Mouse (Mus musculus) Patski (cell line): ENCODE results near the gene Ppargc1a. TPM values are rescaled to one million over a fixed set of nuclear protein-coding genes. Genes with fewer than 3 reads are reported as not detected.
A peak's percentile ranks its signal among the peaks of the same experiment; 100 is the strongest.

Experiments
- ATAC-seq: fragments of 100-300 bp; one replicate; pipeline ENCODE4 v1.8.0; 2021
- CTCF ChIA-PET: fragments of 350-600 bp; sonication (Branson Sonifier 250); formaldehyde crosslinking; loops from one replicate; lab custom pipeline; 2022; ENCODE audit warnings: inconsistent platforms; lab: Charles Lee
- POLR2A ChIA-PET: fragments of 350-600 bp; sonication (Branson Sonifier 250); formaldehyde crosslinking; loops from one replicate; lab custom pipeline; 2022; ENCODE audit warnings: antibody characterized with exemption, inconsistent platforms; lab: Charles Lee
- DNase-seq: peaks from one replicate; pipeline ENCODE4 v3.0.0-alpha.2; 2011; ENCODE audit warnings: low read depth, low spot score
- H3K27me3 ChIP-seq: fragments of 371-371 bp; one replicate; pipeline ENCODE4 v1.5.1; 2021
- CTCF ChIP-seq: fragments of 100-300 bp; IDR thresholded peaks from one replicate; pipeline ENCODE4 v1.5.1; 2021
- in situ Hi-C: fragments of 300-500 bp; cut with MboI; formaldehyde crosslinking; loops from 3 replicates; pipeline ENCODE4 v1.11.1; 2018; ENCODE audit warnings: low pct_unique_long_range_greater_than_20kb, mixed read lengths
- polyA plus RNA-seq: library from polyadenylated mRNA; unstranded; gene quantifications from one replicate; pipeline ENCODE4 v1.2.3, GENCODE M21; 2021

Gene Ppargc1a
- polyA plus RNA-seq, 1 experiment from 2014 or later = 97.9 TPM

DNA sequence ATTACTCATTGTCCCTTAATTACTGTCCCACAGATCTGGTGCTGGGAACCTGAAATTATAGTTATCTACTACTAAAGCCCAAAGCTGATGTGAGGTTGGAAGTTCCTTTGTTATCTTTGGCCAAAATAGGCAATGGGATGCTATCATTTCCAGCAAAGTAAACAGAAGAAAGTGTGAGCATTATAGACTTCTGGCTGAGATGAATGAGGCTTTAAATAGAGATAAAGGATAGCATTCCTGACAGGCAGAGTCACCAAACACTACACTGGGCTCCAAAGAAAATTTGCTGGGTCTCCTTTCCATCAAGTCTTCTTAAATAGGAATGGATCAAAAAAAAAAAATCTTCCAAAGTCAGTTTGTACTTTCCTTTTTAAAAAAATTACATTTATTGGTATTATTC is 87.7 kb downstream of the Ppargc1a start:
- POLR2A ChIA-PET = interaction anchor here (0.6 kb wide), 1 partner anchor 1561 kb away, joined by 4 read pairs; no protein-coding TSS in a partner anchor
- DNase-seq = no peak
- in situ Hi-C loops = no loop called here
- CTCF ChIA-PET = interaction anchor here (1.1 kb wide), 1 partner anchor 12 kb away, joined by 3 read pairs; no protein-coding TSS in a partner anchor
- no peak for TF ChIP-seq CTCF
- H3K27me3 ChIP-seq = no peaks in the 10 kb centered on the region
- no peak for ATAC-seq

- H3K27me3 ChIP-seq = no peaks in the 10 kb centered on the region
- ATAC-seq = no peak
- no peak for TF ChIP-seq CTCF
- ChIA-PET POLR2A (interaction anchor here (0.6 kb wide), 2 partner anchors 23 to 1562 kb away, joined by 3 to 4 read pairs; no protein-coding TSS in a partner anchor), CTCF (interaction anchor here (1.1 to 1.4 kb wide), 2 partner anchors 12 to 32 kb away, joined by 3 to 4 read pairs; no protein-coding TSS in a partner anchor)
- in situ Hi-C loops = no loop called here
- DNase-seq = no peak
These were observed 88.1 kb downstream of the Ppargc1a start for GRCm38 (mm10) chr5:51479456-51479855.

GRCm38 (mm10) chr5:51478319-51478994 is 89.1 kb downstream of the Ppargc1a start:
- no peak for DNase-seq
- ChIA-PET CTCF (interaction anchor here (1.1 to 2.6 kb wide), 3 partner anchors 11 to 31 kb away, joined by 3 to 5 read pairs (median 4); no protein-coding TSS in a partner anchor), POLR2A (interaction anchor here (0.6 to 0.7 kb wide), 2 partner anchors 438 to 793 kb away, joined by 3 read pairs; no protein-coding TSS in a partner anchor)
- no peak for ATAC-seq
- TF ChIP-seq CTCF = no peak
- no peaks in the 10 kb centered on the region for H3K27me3 ChIP-seq
- in situ Hi-C loops = no loop called here

DNA sequence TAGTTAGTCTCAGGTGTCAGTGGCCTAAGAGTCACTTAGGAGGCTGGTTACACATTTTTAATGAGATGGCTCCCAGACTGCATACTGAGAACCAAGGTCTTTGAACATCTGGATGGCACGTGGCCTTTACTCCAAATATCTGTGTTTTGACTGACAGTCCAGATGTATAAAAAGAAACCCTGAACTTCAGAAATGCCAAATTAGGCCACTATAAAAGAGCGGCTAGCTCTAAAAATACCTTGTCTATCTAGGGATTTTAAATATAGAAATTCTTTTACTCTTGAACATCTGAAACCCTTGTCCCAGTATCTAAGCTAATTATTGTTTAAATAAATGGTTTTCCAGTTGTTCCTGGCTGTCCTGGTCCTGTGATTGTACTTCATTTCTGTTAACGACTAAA is 90.4 kb downstream of the Ppargc1a start:
- no peaks in the 10 kb centered on the region for H3K27me3 ChIP-seq
- no peak for DNase-seq
- ATAC-seq = no peak
- ChIA-PET POLR2A (no interaction called here), CTCF (interaction anchor here (2.6 kb wide), 1 partner anchor 10 kb away, joined by 5 read pairs; no protein-coding TSS in a partner anchor)
- no peak for TF ChIP-seq CTCF
- in situ Hi-C loops = no loop called here

- CTCF ChIA-PET = interaction anchor here (1.7 kb wide), 1 partner anchor 19 kb away, joined by 5 read pairs; no protein-coding TSS in a partner anchor
These were observed 92.4 kb downstream of the Ppargc1a start for GRCm38 (mm10) chr5:51475034-51475541.

GRCm38 (mm10) chr5:51471614-51472013 is 95.9 kb downstream of the Ppargc1a start:
- DNase-seq (no peak), ATAC-seq (no peak)
- ChIA-PET POLR2A (no interaction called here), CTCF (interaction anchor here (1.2 kb wide), 1 partner anchor 11 kb away, joined by 3 read pairs; no protein-coding TSS in a partner anchor)
- TF ChIP-seq CTCF = no peak
- in situ Hi-C loops = no loop called here
- no peaks in the 10 kb centered on the region for H3K27me3 ChIP-seq

More at GRCm38 (mm10) chr5:51475034-51475541, 92.4 kb downstream of the Ppargc1a start:
- in situ Hi-C loops = no loop called here
- ATAC-seq (no peak), DNase-seq (no peak)
- POLR2A ChIA-PET = no interaction called here
- TF ChIP-seq CTCF = no peak
- no peaks in the 10 kb centered on the region for H3K27me3 ChIP-seq

DNA sequence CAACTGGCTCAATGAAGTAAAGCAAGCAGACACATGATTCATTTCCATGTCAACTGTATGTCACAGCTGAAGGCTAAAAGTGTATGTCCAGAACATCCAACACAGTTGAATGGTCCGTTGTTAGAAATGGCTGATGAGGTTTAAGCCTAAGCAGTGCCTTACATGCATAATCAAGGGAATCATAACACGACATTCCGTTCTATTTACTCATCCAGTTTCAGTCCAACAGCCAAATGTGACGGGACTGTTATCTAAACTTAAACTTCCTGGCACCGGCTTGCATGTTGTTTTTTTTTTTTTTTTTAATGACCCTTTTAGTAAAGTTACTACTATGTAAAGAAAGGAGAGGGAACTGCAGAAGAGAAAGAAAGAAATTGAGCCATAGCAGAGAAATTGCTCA is 101.5 kb downstream of the Ppargc1a start:
- CTCF ChIA-PET = interaction anchor here (1.5 to 2.0 kb wide), 2 partner anchors 10 to 11 kb away, joined by 4 to 6 read pairs; no protein-coding TSS in a partner anchor
- H3K27me3 ChIP-seq = no peaks in the 10 kb centered on the region
- peak; percentile 82 for ATAC-seq
- TF ChIP-seq CTCF = no peak
- POLR2A ChIA-PET = interaction anchor here (0.6 to 0.8 kb wide), 3 partner anchors 20 to 1000 kb away, joined by 3 read pairs; no protein-coding TSS in a partner anchor
- DNase-seq = peak; percentile 63
- in situ Hi-C loops = no loop called here

DNA sequence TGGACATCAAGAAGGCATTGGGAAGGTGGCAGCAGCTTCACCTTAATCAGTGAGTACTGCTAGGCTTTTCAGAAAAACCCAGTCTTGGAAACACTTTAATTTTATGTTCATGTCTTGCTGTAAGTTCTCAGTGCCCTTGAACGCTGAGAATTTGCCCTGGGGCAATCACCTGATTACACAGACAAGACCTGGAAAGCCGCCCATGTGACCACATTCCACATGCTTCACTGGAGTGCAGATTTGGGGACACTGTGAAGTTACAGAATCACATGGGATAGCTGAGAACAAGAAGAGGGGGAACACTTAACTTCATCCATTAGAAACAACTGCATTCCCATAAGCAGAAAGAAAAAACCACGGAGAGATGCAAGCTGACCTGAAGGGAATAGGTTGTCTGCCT is 115.5 kb downstream of the Ppargc1a start:
- in situ Hi-C loops = loop anchor here (5.0 kb wide), 1 partner anchor 405 kb away; no protein-coding TSS in a partner anchor
- POLR2A ChIA-PET = interaction anchor here (1.0 kb wide), 1 partner anchor 412 kb away, joined by 3 read pairs; no protein-coding TSS in a partner anchor
- peak; percentile 78 for ATAC-seq

GRCm38 (mm10) chr5:51447631-51448030 is 119.9 kb downstream of the Ppargc1a start:
- in situ Hi-C loops = no loop called here
- ChIA-PET POLR2A (interaction anchor here (0.7 kb wide), 1 partner anchor 38 kb away, joined by 3 read pairs; no protein-coding TSS in a partner anchor), CTCF (interaction anchor here (0.9 to 2.2 kb wide), 8 partner anchors 31 to 617 kb away, joined by 3 to 6 read pairs (median 4); no protein-coding TSS in a partner anchor)
- no peaks in the 10 kb centered on the region for H3K27me3 ChIP-seq
- DNase-seq (no peak), ATAC-seq (no peak)
- no peak for TF ChIP-seq CTCF

More for the DNA sequence above, 115.5 kb downstream of the Ppargc1a start:
- H3K27me3 ChIP-seq = no peaks in the 10 kb centered on the region
- peak; percentile 92 for DNase-seq
- CTCF ChIA-PET = interaction anchor here (0.8 to 2.3 kb wide), 5 partner anchors 10 to 614 kb away, joined by 3 to 7 read pairs (median 3); no protein-coding TSS in a partner anchor
- TF ChIP-seq CTCF = no peak
